Mouse (Mus musculus): ENCODE results near the gene Npc1l1. TPM values are rescaled to one million over a fixed set of nuclear protein-coding genes. Genes with fewer than 3 reads are reported as not detected.

Npc1l1 gene
- polyA plus RNA-seq, 1 experiment from 2014 or later, result not detected

- no peak overlapping the region for H3K27ac ChIP-seq (ENCODE audit: low read depth, low read length)
- WGBS, result 79% methylated on average over 6 of the region's 6 CpGs
Measured at GRCm38 (mm10) chr11:6219967-6220366, 10.0 kb downstream of the Npc1l1 start.

DNA sequence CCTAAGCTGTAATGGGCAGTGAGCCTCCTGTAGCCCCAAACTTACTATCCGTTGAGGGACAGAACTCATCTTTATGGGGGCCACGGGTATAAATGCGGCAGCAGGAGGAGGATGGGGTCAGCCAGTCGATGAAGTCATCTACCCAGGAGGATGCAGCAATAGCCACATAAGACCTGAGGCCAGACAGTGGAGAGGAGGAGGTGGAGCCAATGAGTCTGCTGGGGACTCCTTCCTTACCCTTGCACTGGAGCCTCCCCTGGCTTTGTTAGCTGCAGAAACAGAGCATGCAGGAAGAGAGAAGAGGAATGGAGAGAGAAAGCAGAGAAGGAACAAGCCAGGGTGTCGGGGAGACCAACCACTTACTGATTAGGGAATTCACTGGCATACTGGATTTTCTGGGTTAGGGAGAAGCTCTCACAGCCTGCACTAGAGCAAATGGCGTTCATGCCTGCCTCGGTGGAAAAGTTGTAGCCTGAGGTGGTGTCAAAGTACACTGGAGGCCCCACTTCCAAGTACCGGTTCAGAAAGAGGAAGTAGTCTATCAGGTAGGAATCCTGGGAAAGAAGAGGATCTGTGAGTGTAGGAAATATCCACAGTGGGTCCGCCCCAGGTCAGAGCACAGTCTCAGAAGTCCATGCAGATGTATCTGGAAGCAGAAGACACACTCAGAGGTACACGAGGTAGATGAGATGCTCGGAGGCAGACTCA lies 11.6 kb downstream of the Npc1l1 start:
- Histone ChIP-seq H3K4me1 (replicated peaks; ENCODE audit: control insufficient read depth, insufficient read depth, low read length) (no peaks in the 10 kb centered on the region), H3K27ac (ENCODE audit: low read depth, low read length) (no peak overlapping the region), H3K9me3 (ENCODE audit: control insufficient read depth, low read length) (no peaks in the 10 kb centered on the region), H3K4me2 (replicated peaks; ENCODE audit: low read depth, low read length) (no peak overlapping the region), H3K36me3 (ENCODE audit: control insufficient read depth, insufficient read depth, low read length) (no peaks in the 10 kb centered on the region), H3K9ac (ENCODE audit: low read depth, low read length) (no peak overlapping the region), H3K27me3 (ENCODE audit: control insufficient read depth, insufficient read depth, low read length) (no peaks in the 10 kb centered on the region), H3K4me3 (ENCODE audit: low read depth, low read length) (no peak overlapping the region)
- ATAC-seq (ENCODE audit: low FRiP score) (no peak), DNase-seq (ENCODE audit: low spot score) (no peak)
- 83% methylated on average over 11 of the region's 11 CpGs for WGBS

More at GRCm38 (mm10) chr11:6219967-6220366, 10.0 kb downstream of the Npc1l1 start:
- H3K27me3 ChIP-seq (ENCODE audit: control insufficient read depth, insufficient read depth, low read length), result no peaks in the 10 kb centered on the region
- no peaks in the 10 kb centered on the region for H3K4me1 ChIP-seq (replicated peaks; ENCODE audit: control insufficient read depth, insufficient read depth, low read length)
- no peak overlapping the region for H3K4me3 ChIP-seq (ENCODE audit: low read depth, low read length)
- H3K4me2 ChIP-seq (replicated peaks; ENCODE audit: low read depth, low read length), result no peak overlapping the region
- H3K9ac ChIP-seq (ENCODE audit: low read depth, low read length), result no peak overlapping the region
- no peak for DNase-seq (ENCODE audit: low spot score)
- ATAC-seq (ENCODE audit: low FRiP score), result no peak
- H3K36me3 ChIP-seq (ENCODE audit: control insufficient read depth, insufficient read depth, low read length), result no peaks in the 10 kb centered on the region
- H3K9me3 ChIP-seq (ENCODE audit: control insufficient read depth, low read length), result no peaks in the 10 kb centered on the region

DNA sequence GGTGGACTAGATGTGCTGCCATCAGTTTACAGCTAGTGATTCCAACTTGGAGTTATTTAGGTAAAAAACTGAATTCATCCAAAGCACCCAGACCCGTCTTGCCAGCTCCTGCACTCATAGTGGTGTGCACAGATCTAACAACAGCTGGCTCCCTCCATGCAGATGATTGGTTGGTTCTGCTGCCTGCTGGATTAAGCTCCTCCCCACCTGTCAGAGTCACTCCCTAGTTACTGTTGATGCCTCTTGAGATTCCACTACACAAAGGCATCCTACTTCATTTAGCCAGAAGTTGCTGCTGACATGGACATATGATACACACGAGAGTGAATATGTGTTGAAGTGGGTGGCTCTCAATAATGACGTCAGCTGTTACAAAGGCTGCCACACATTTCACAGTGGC lies 13.1 kb downstream of the Npc1l1 start:
- H3K36me3 ChIP-seq (ENCODE audit: control insufficient read depth, insufficient read depth, low read length), result no peaks in the 10 kb centered on the region
- no peaks in the 10 kb centered on the region for H3K4me1 ChIP-seq (replicated peaks; ENCODE audit: control insufficient read depth, insufficient read depth, low read length)
- H3K9me3 ChIP-seq (ENCODE audit: control insufficient read depth, low read length), result no peaks in the 10 kb centered on the region
- H3K27ac ChIP-seq (ENCODE audit: low read depth, low read length), result no peak overlapping the region
- no peak overlapping the region for H3K9ac ChIP-seq (ENCODE audit: low read depth, low read length)
- no peak overlapping the region for H3K4me3 ChIP-seq (ENCODE audit: low read depth, low read length)
- H3K27me3 ChIP-seq (ENCODE audit: control insufficient read depth, insufficient read depth, low read length), result no peaks in the 10 kb centered on the region
- WGBS, result 62% methylated on average over 3 of the region's 3 CpGs
- DNase-seq (ENCODE audit: low spot score), result no peak
- no peak for ATAC-seq (ENCODE audit: low FRiP score)
- H3K4me2 ChIP-seq (replicated peaks; ENCODE audit: low read depth, low read length), result no peak overlapping the region

GRCm38 (mm10) chr11:6208158-6208557 lies 21.8 kb downstream of the Npc1l1 start:
- H3K4me2 ChIP-seq (replicated peaks; ENCODE audit: low read depth, low read length), result no peak overlapping the region
- H3K9me3 ChIP-seq (ENCODE audit: control insufficient read depth, low read length), result no peaks in the 10 kb centered on the region
- WGBS, result 87% methylated on average over 1 of the region's 1 CpGs
- H3K27me3 ChIP-seq (ENCODE audit: control insufficient read depth, insufficient read depth, low read length), result no peaks in the 10 kb centered on the region
- no peak for ATAC-seq (ENCODE audit: low FRiP score)
- no peaks in the 10 kb centered on the region for H3K4me1 ChIP-seq (replicated peaks; ENCODE audit: control insufficient read depth, insufficient read depth, low read length)
- no peak overlapping the region for H3K9ac ChIP-seq (ENCODE audit: low read depth, low read length)
- no peak overlapping the region for H3K27ac ChIP-seq (ENCODE audit: low read depth, low read length)
- DNase-seq (ENCODE audit: low spot score), result no peak
- no peak overlapping the region for H3K4me3 ChIP-seq (ENCODE audit: low read depth, low read length)
- H3K36me3 ChIP-seq (ENCODE audit: control insufficient read depth, insufficient read depth, low read length), result no peaks in the 10 kb centered on the region

DNA sequence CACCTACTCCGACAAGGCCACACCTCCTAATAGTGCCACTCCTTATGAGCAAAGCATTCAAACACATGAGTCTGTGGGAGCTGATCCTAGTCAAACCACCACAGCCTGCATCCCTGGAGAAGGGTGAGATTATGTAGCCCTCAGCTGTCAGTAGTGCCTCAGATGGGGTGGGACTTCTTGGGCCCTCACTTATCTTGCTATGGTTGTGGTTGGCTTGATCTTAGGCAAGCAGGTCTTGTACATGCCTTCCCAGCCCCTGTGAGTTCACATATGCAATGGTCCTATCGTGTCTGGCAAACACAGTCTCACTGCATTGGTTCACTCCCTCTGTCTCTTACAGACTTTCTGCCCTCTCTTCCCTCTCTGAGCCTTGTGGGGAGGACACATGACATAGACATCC lies 22.9 kb downstream of the Npc1l1 start:
- 84% methylated on average over 2 of the region's 2 CpGs for WGBS
- H3K27ac ChIP-seq (ENCODE audit: low read depth, low read length), result no peak overlapping the region
- H3K36me3 ChIP-seq (ENCODE audit: control insufficient read depth, insufficient read depth, low read length), result no peaks in the 10 kb centered on the region
- H3K4me3 ChIP-seq (ENCODE audit: low read depth, low read length), result no peak overlapping the region
- ATAC-seq (ENCODE audit: low FRiP score) (no peak), DNase-seq (ENCODE audit: low spot score) (no peak)
- no peaks in the 10 kb centered on the region for H3K27me3 ChIP-seq (ENCODE audit: control insufficient read depth, insufficient read depth, low read length)
- H3K9me3 ChIP-seq (ENCODE audit: control insufficient read depth, low read length), result no peaks in the 10 kb centered on the region
- H3K4me2 ChIP-seq (replicated peaks; ENCODE audit: low read depth, low read length), result no peak overlapping the region
- no peak overlapping the region for H3K9ac ChIP-seq (ENCODE audit: low read depth, low read length)
- H3K4me1 ChIP-seq (replicated peaks; ENCODE audit: control insufficient read depth, insufficient read depth, low read length), result no peaks in the 10 kb centered on the region

GRCm38 (mm10) chr11:6200570-6200969 lies 29.4 kb downstream of the Npc1l1 start:
- Histone ChIP-seq H3K27me3 (ENCODE audit: control insufficient read depth, insufficient read depth, low read length) (no peaks in the 10 kb centered on the region), H3K4me1 (replicated peaks; ENCODE audit: control insufficient read depth, insufficient read depth, low read length) (peaks cover 2% of the 10 kb centered on the region; the same call in 1 of the 2 replicates), H3K36me3 (ENCODE audit: control insufficient read depth, insufficient read depth, low read length) (no peaks in the 10 kb centered on the region), H3K4me2 (replicated peaks; ENCODE audit: low read depth, low read length) (peak overlapping the region; percentile 96), H3K9ac (ENCODE audit: low read depth, low read length) (peak overlapping the region; percentile 73), H3K4me3 (ENCODE audit: low read depth, low read length) (peak overlapping the region; percentile 76), H3K9me3 (ENCODE audit: control insufficient read depth, low read length) (no peaks in the 10 kb centered on the region), H3K27ac (ENCODE audit: low read depth, low read length) (0 out of 2 replicates have a peak overlapping the region, but pooled peaks have one; percentile 95)
- peak; percentile 28 for ATAC-seq (ENCODE audit: low FRiP score)
- no peak for DNase-seq (ENCODE audit: low spot score)
- 25% methylated on average over 9 of the region's 9 CpGs for WGBS

GRCm38 (mm10) chr11:6200087-6200569 lies 29.8 kb downstream of the Npc1l1 start, which contains the start of gene Nudcd3:
Nudcd3 (minus strand) TSS chr11:6200415.
- peak within 1 kb of the TSS; percentile 76 for H3K4me3 ChIP-seq (ENCODE audit: low read depth, low read length)
- peak within 1 kb of the TSS; percentile 95 for H3K27ac ChIP-seq (ENCODE audit: low read depth, low read length)
- DNase-seq (ENCODE audit: low spot score) (peak; percentile 92), ATAC-seq (ENCODE audit: low FRiP score) (peak; percentile 98)
- WGBS, result under 1% methylated on average over 39 of the region's 39 CpGs
- peaks cover 2% of the 10 kb centered on the region; the same call in 1 of the 2 replicates for H3K4me1 ChIP-seq (replicated peaks; ENCODE audit: control insufficient read depth, insufficient read depth, low read length)
- no peaks in the 10 kb centered on the region for H3K27me3 ChIP-seq (ENCODE audit: control insufficient read depth, insufficient read depth, low read length)
- no peaks in the 10 kb centered on the region for H3K9me3 ChIP-seq (ENCODE audit: control insufficient read depth, low read length)
- H3K9ac ChIP-seq (ENCODE audit: low read depth, low read length), result peak within 1 kb of the TSS; percentile 73
- no peaks in the 10 kb centered on the region for H3K36me3 ChIP-seq (ENCODE audit: control insufficient read depth, insufficient read depth, low read length)
- peak within 1 kb of the TSS; percentile 96 for H3K4me2 ChIP-seq (replicated peaks; ENCODE audit: low read depth, low read length)

DNA sequence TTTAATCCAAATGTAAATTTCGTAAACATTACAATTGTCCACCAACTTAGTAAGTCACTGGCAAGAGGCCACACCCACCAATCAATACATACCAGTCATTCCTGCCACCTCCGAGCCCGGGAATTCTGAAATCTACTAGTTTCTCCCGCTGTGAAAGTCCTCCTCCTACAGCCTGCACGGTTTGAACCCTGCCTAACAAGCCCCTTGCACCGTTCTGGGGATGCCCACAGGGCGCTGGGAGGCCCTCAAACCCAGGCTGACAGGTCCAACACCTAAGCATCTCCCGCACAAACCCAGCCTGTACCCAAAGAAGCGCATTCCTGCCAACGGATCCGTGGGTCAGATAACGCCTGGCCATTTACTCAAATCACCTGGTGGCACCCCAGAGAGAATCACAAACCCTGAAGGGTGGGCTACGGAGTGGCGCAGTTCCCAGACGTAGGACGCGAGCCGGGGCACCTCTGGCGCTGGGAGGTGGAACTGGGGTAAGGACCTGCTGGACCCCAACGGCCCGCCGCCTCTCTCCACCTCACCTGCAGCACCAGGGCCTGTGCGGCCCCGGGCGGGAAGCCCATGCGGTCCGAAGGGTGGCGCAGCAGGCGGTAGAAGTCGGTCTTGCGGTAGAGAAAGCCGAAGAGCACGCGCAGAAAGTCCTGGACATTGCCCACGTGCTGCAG lies 30.4 kb downstream of the Npc1l1 start, which contains the start of gene A730071L15Rik:
Gene A730071L15Rik (plus strand): TSS at position 620 of the 677 bp plus-strand sequence.
- H3K4me2 ChIP-seq (replicated peaks; ENCODE audit: low read depth, low read length), result peak within 1 kb of the TSS; percentile 96
- H3K4me3 ChIP-seq (ENCODE audit: low read depth, low read length), result peak within 1 kb of the TSS; percentile 76
- H3K36me3 ChIP-seq (ENCODE audit: control insufficient read depth, insufficient read depth, low read length), result no peaks in the 10 kb centered on the region
- WGBS, result under 1% methylated on average over 35 of the region's 35 CpGs
- peak within 1 kb of the TSS; percentile 95 for H3K27ac ChIP-seq (ENCODE audit: low read depth, low read length)
- ATAC-seq (ENCODE audit: low FRiP score), result peak; percentile 82
- no peaks in the 10 kb centered on the region for H3K9me3 ChIP-seq (ENCODE audit: control insufficient read depth, low read length)
- DNase-seq (ENCODE audit: low spot score), result no peak
- peaks cover 2% of the 10 kb centered on the region; the same call in 1 of the 2 replicates for H3K4me1 ChIP-seq (replicated peaks; ENCODE audit: control insufficient read depth, insufficient read depth, low read length)
- H3K9ac ChIP-seq (ENCODE audit: low read depth, low read length), result peak within 1 kb of the TSS; percentile 73
- no peaks in the 10 kb centered on the region for H3K27me3 ChIP-seq (ENCODE audit: control insufficient read depth, insufficient read depth, low read length)

All from hindbrain, embryonic 11.5 days (tissue).